7 mouse cellular contexts compared by ENCODE assay signal in genomic region chr13:58113061-58113900, GRCm38 (mm10). TPM values are rescaled to one million over a fixed set of nuclear protein-coding genes. Genes with fewer than 3 reads are reported as not detected.
DNase-seq lines count a peak whose midpoint lies in the region; ATAC-seq and TF ChIP-seq lines count a peak whose summit lies in the region.

TSS of gene Klhl3 (minus strand) at chr13:58113592.

- ATAC-seq in limb, embryonic 11.5 days (ENCODE audit: insufficient number of reproducible peaks, low FRiP score, low TSS enrichment, low read depth): peak; percentile 64
- peak; percentile 92 for ATAC-seq in midbrain, embryonic 11.5 days (ENCODE audit: low FRiP score)

- no peaks in the 10 kb centered on the region for H3K36me3 ChIP-seq in limb, embryonic 11.5 days (ENCODE audit: control insufficient read depth, insufficient read depth, low read length)
- H3K36me3 ChIP-seq in midbrain, embryonic 11.5 days (ENCODE audit: control insufficient read depth, insufficient read depth, low read length): no peaks in the 10 kb centered on the region

- H3K9ac ChIP-seq in limb, embryonic 11.5 days (ENCODE audit: low read length): peak within 1 kb of the TSS; percentile 62
- H3K9ac ChIP-seq in midbrain, embryonic 11.5 days (ENCODE audit: low read length): peak within 1 kb of the TSS; percentile 79

- TF ChIP-seq CTCF in cortical plate, adult 2 months (IDR thresholded peaks at IDR 0.05; ENCODE audit: extremely low read depth, insufficient read depth, low read length): peak; percentile 16; the same call in 1 of the 2 replicates

- peak; percentile 67 for TF ChIP-seq POLR2A in cortical plate, adult 2 months (IDR thresholded peaks at IDR 0.05; ENCODE audit: extremely low read depth, insufficient read depth, low read length)

- H3K4me3 ChIP-seq in cortical plate, adult 2 months (ENCODE audit: insufficient read depth, low read length): peak within 1 kb of the TSS; percentile 94
- H3K4me3 ChIP-seq in limb, embryonic 11.5 days (ENCODE audit: low read depth, low read length): peak within 1 kb of the TSS; percentile 42
- peak within 1 kb of the TSS; percentile 47 for H3K4me3 ChIP-seq in midbrain, embryonic 11.5 days (ENCODE audit: low read depth, low read length)

- no peaks in the 10 kb centered on the region for H3K27me3 ChIP-seq in limb, embryonic 11.5 days (ENCODE audit: control insufficient read depth, insufficient read depth, low read length)
- no peaks in the 10 kb centered on the region for H3K27me3 ChIP-seq in midbrain, embryonic 11.5 days (ENCODE audit: control insufficient read depth, insufficient read depth, low read length)

- 2% methylated on average over 35 of the region's 35 CpGs for WGBS in limb, embryonic 11.5 days
- under 1% methylated on average over 35 of the region's 35 CpGs for WGBS in midbrain, embryonic 11.5 days

- H3K4me1 ChIP-seq in cortical plate, adult 2 months (ENCODE audit: control insufficient read depth, insufficient read depth, low read length): peaks cover 2% of the 10 kb centered on the region; the same call in 1 of the 2 replicates
- H3K4me1 ChIP-seq in limb, embryonic 11.5 days (ENCODE audit: control insufficient read depth, insufficient read depth, low read length): peaks cover 14% of the 10 kb centered on the region
- H3K4me1 ChIP-seq in midbrain, embryonic 11.5 days (ENCODE audit: control insufficient read depth, insufficient read depth, low read length): peaks cover 4% of the 10 kb centered on the region; the same call in 1 of the 2 replicates

- peak within 1 kb of the TSS; percentile 87 for H3K27ac ChIP-seq in cortical plate, adult 2 months (ENCODE audit: insufficient read depth, low read length)
- peak within 1 kb of the TSS; percentile 77 for H3K27ac ChIP-seq in limb, embryonic 11.5 days (replicated peaks; ENCODE audit: low read depth, low read length)
- peak within 1 kb of the TSS; percentile 74 for H3K27ac ChIP-seq in midbrain, embryonic 11.5 days (ENCODE audit: low read depth, low read length)

- DNase-seq in adrenal gland, adult 18-20 months (ENCODE audit: low spot score in 2 of 2): peak; percentile 41 to 53
- DNase-seq in gastrocnemius, postnatal 4 days (ENCODE audit: low spot score in 2 of 2): peak; percentile 47 to 67
- peak; percentile 53 for DNase-seq in kidney, adult 11 months
- peak; percentile 85 for DNase-seq in limb, embryonic 11.5 days (ENCODE audit: low spot score)
- DNase-seq in midbrain, embryonic 11.5 days (ENCODE audit: low spot score, missing footprints): peak; percentile 98
- DNase-seq in right cerebral cortex, postnatal 4 days: peak; percentile 84

- peak within 1 kb of the TSS; percentile 81 for H3K4me2 ChIP-seq in limb, embryonic 11.5 days (ENCODE audit: low read depth, severe bottlenecking)
- peak within 1 kb of the TSS; percentile 82 for H3K4me2 ChIP-seq in midbrain, embryonic 11.5 days

- no peaks in the 10 kb centered on the region for H3K9me3 ChIP-seq in limb, embryonic 11.5 days (ENCODE audit: control insufficient read depth, low read length)
- H3K9me3 ChIP-seq in midbrain, embryonic 11.5 days (ENCODE audit: control insufficient read depth, low read length): no peaks in the 10 kb centered on the region

RNA-seq across cellular contexts. Expression of gene Klhl3, which starts in this region (rescaled TPM):
- under 1 TPM; 0.61 to 0.86 TPM for total RNA-seq in adrenal gland, adult 18-20 months (2021)
- polyA plus RNA-seq in cortical plate, adult 2 months (2012; rRNA removed): 24.8 and 28.1 TPM in 2 replicates
- total RNA-seq in gastrocnemius, postnatal 4 days (2021): 1 to 10 TPM; 2.9 to 3.7 TPM
- 3.5 and 3.8 TPM in 2 replicates for polyA plus RNA-seq in limb, embryonic 11.5 days (2014; fragmentation: Nextera tagmentation; extraction: Ambion mirVana)
- 2.6 and 3.2 TPM in 2 replicates for polyA plus RNA-seq in midbrain, embryonic 11.5 days (2014; fragmentation: Nextera tagmentation; extraction: Ambion mirVana)

Comparison
In these comparisons a context has a peak if more than half of its experiments do, and no peak if none do; other contexts are left out.
1. Peak in every context shown above with its lines: DNase-seq, ATAC-seq, H3K4me3 ChIP-seq and H3K27ac ChIP-seq.
2. Peak in DNase-seq in adrenal gland, adult 18-20 months; RNA of the gene not detected or under 1 TPM.
3. DNase-seq: peak in every context shown above with its lines; median percentile 98 in midbrain, embryonic 11.5 days; 85 in limb, embryonic 11.5 days; 84 in right cerebral cortex, postnatal 4 days; 57 in gastrocnemius, postnatal 4 days; 53 in kidney, adult 11 months; 47 in adrenal gland, adult 18-20 months.
4. H3K4me3 ChIP-seq: peak in every context shown above with its lines; median percentile 94 in cortical plate, adult 2 months; 47 in midbrain, embryonic 11.5 days; 42 in limb, embryonic 11.5 days.